Mouse (Mus musculus) brain, embryonic 14.5 days (tissue): ENCODE data around the gene Cxcl15.

Experiments
- CTCF ChIP-seq: fragments of 200-500 bp; IDR thresholded peaks from 2 replicates; pipeline ENCODE4 v1.5.1; 2012; ENCODE audit warnings: inconsistent platforms, mild to moderate bottlenecking, moderate library complexity, borderline replicate concordance; ENCODE audit not compliant: insufficient read depth, insufficient read length; ENCODE audit errors: extremely low read depth
- POLR2A ChIP-seq: fragments of 200-500 bp; IDR thresholded peaks from 2 replicates; pipeline ENCODE4 v1.6.1; 2012; ENCODE audit warnings: mild to moderate bottlenecking, inconsistent platforms, borderline replicate concordance; ENCODE audit not compliant: poor library complexity, insufficient read depth, insufficient read length, severe bottlenecking; ENCODE audit errors: extremely low read depth

DNA sequence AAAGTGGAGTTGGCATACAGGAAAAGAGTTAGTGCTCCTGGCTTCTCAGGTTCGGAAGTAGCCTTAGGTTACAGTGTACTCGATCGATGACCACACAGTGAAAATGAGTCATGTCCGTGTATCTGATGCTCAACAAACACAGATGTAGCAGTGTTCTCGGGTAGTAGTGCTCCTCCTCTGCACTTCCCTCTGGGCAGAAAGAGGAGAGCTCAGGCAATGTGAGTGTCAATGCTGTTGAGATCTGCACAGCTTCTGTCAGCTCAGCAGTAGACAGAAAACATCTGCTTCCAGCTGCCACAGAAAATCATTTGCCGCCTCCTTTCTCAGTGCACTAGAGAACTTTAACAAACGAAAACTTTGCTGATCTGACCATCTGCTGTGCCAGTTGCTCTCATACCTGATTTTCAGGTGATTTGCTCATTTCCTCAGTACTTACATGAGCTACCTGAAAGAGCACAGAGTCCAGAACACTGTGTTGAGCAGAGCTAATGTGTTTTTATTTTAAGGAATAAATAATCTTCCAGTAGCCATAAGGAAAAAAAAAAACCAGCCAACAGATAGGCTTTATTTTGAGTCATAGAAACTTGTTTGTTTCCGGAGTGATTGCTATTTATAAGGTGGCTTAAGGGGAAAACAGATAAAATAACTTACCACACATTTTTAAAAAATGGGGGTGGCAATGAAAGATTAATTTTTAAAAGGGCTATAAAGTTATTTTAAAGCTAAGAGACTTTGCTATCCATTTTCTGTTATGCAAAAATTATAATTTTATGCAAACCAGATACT lies 28.3 kb upstream of the Cxcl15 start:
- TF ChIP-seq CTCF (no peak), POLR2A (no peak)
